Mouse (Mus musculus) right cerebral cortex, adult 18-20 months (tissue): ENCODE results near the gene Depdc7.
A peak's percentile ranks its signal among the peaks of the same experiment; 100 is the strongest.

ENCODE experiments used
- DNase-seq: peaks from one replicate; pipeline ENCODE4 v3.0.0; 2022; ENCODE audit warnings: mixed read lengths

The Depdc7 gene

GRCm38 (mm10) chr2:104742741-104743064 is at the start of gene Depdc7:
TSS of gene Depdc7 (minus strand) at chr2:104742878.
- DNase-seq, result peak; percentile 85

- DNase-seq, result peak; percentile 18
Measured at GRCm38 (mm10) chr2:104774763-104775162, 32.1 kb upstream of the Depdc7 start.

GRCm38 (mm10) chr2:104768697-104769096 is 26.0 kb upstream of the Depdc7 start:
- no peak for DNase-seq

- DNase-seq, result no peak
Measured at GRCm38 (mm10) chr2:104764018-104764417, 21.3 kb upstream of the Depdc7 start.

GRCm38 (mm10) chr2:104763134-104763703 is 20.5 kb upstream of the Depdc7 start:
- no peak for DNase-seq

- no peak for DNase-seq
Measured at GRCm38 (mm10) chr2:104750611-104751010, 7.9 kb upstream of the Depdc7 start.

GRCm38 (mm10) chr2:104748652-104749183 is 6.0 kb upstream of the Depdc7 start:
- no peak for DNase-seq

- no peak for DNase-seq
Measured at GRCm38 (mm10) chr2:104746251-104746650, 3.6 kb upstream of the Depdc7 start.

- DNase-seq, result no peak
Measured at GRCm38 (mm10) chr2:104743971-104744370, 1.3 kb upstream of the Depdc7 start.

GRCm38 (mm10) chr2:104743160-104743559 is 482 bp upstream of the Depdc7 start:
- no peak for DNase-seq

GRCm38 (mm10) chr2:104741896-104742740 is 560 bp downstream of the Depdc7 start:
- DNase-seq, result no peak

GRCm38 (mm10) chr2:104741015-104741758 is 1.5 kb downstream of the Depdc7 start:
- DNase-seq, result no peak

- DNase-seq, result no peak
Measured at GRCm38 (mm10) chr2:104740248-104740949, 2.3 kb downstream of the Depdc7 start.

GRCm38 (mm10) chr2:104739691-104740090 is 3.0 kb downstream of the Depdc7 start:
- no peak for DNase-seq

GRCm38 (mm10) chr2:104736241-104736640 is 6.4 kb downstream of the Depdc7 start:
- no peak for DNase-seq

GRCm38 (mm10) chr2:104732562-104733256 is 10.0 kb downstream of the Depdc7 start:
- DNase-seq, result no peak

- DNase-seq, result no peak
Measured at GRCm38 (mm10) chr2:104732033-104732444, 10.6 kb downstream of the Depdc7 start.

GRCm38 (mm10) chr2:104727369-104727768 is 15.3 kb downstream of the Depdc7 start:
- no peak for DNase-seq

- DNase-seq, result no peak
Measured at GRCm38 (mm10) chr2:104722021-104722420, 20.7 kb downstream of the Depdc7 start.

GRCm38 (mm10) chr2:104717827-104718226 is 24.9 kb downstream of the Depdc7 start:
- no peak for DNase-seq

- DNase-seq, result no peak
Measured at GRCm38 (mm10) chr2:104717231-104717735, 25.4 kb downstream of the Depdc7 start.

- DNase-seq, result no peak
Measured at GRCm38 (mm10) chr2:104716279-104716678, 26.4 kb downstream of the Depdc7 start, which contains the start of gene Pin1rt1. TSS of gene Pin1rt1 (minus strand) at chr2:104716379.
